Mouse (Mus musculus): ENCODE measurements around the gene Skint5.
"Not testable (repeated sequence)": the region's sequence is repeated elsewhere in the genome, so short reads cannot be mapped to it uniquely, and the experiment has no call there.

Skint5 gene

GRCm38 (mm10) chr4:113999403-113999802 lies at the start of gene Skint5:
TSS of gene Skint5 (minus strand) at chr4:113999503.
- no peak for DNase-seq (ENCODE audit: low spot score)

GRCm38 (mm10) chr4:113957343-113957742 lies 42.0 kb downstream of the Skint5 start:
- DNase-seq (ENCODE audit: low spot score): no peak

DNA sequence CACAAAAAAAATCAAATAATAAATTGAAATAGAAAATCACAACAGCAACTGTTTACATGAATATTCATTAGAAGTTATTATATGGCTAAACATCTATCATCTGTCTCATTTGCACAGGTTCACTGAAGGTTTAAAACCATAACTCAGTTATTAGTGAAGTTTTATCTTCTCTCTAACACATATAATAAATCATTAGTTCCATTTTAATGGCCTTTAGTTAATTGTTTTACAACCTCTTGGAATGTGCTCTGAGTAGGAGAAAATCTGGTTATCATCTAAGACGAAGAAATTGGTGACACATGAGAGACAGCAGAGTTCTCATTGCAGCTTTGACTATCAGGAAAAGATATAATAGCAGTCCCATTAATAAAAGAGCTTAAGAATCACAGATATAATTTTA lies 235.1 kb downstream of the Skint5 start:
- no peak for DNase-seq (ENCODE audit: low spot score)

GRCm38 (mm10) chr4:113763684-113764083 lies 235.6 kb downstream of the Skint5 start:
- DNase-seq (ENCODE audit: low spot score): no peak

- not testable (repeated sequence) for DNase-seq (ENCODE audit: low spot score)
Measured at GRCm38 (mm10) chr4:113448230-113448629, 551.1 kb downstream of the Skint5 start.

All from embryo, embryonic 10 days (tissue).